Mouse (Mus musculus) heart, adult 11 months (tissue): ENCODE data around the gene Dgcr6.

Experiments
- DNase-seq: peaks from one replicate; pipeline ENCODE4 v3.0.0; 2022

Gene Dgcr6

GRCm38 (mm10) chr16:18072089-18072488, 19.4 kb downstream of the Dgcr6 start:
- DNase-seq: peak; percentile 88

- no peak for DNase-seq
Observed at GRCm38 (mm10) chr16:18073259-18073962, 20.8 kb downstream of the Dgcr6 start.

GRCm38 (mm10) chr16:18074611-18075010, 22.0 kb downstream of the Dgcr6 start:
- DNase-seq: no peak

GRCm38 (mm10) chr16:18075201-18075600, 22.5 kb downstream of the Dgcr6 start:
- peak; percentile 76 for DNase-seq

- DNase-seq: peak; percentile 97
Observed at GRCm38 (mm10) chr16:18078314-18079015, 25.8 kb downstream of the Dgcr6 start.

GRCm38 (mm10) chr16:18079300-18079699, 26.6 kb downstream of the Dgcr6 start:
- no peak for DNase-seq

- no peak for DNase-seq
Observed at GRCm38 (mm10) chr16:18080171-18080570, 27.5 kb downstream of the Dgcr6 start.

- no peak for DNase-seq
Observed at GRCm38 (mm10) chr16:18081149-18081827, 28.6 kb downstream of the Dgcr6 start.

- DNase-seq: no peak
Observed at GRCm38 (mm10) chr16:18082291-18082690, 29.6 kb downstream of the Dgcr6 start.

GRCm38 (mm10) chr16:18083231-18083951, 30.7 kb downstream of the Dgcr6 start:
- peak; percentile 99 for DNase-seq

GRCm38 (mm10) chr16:18084262-18084661, 31.6 kb downstream of the Dgcr6 start:
- DNase-seq: no peak

GRCm38 (mm10) chr16:18087101-18087500, 34.4 kb downstream of the Dgcr6 start:
- DNase-seq: no peak

GRCm38 (mm10) chr16:18096348-18096747, 43.7 kb downstream of the Dgcr6 start:
- DNase-seq: no peak

GRCm38 (mm10) chr16:18102816-18103215, 50.2 kb downstream of the Dgcr6 start:
- DNase-seq: no peak

- DNase-seq: no peak
Observed at GRCm38 (mm10) chr16:18103366-18103765, 50.7 kb downstream of the Dgcr6 start.

- DNase-seq: no peak
Observed at GRCm38 (mm10) chr16:18103808-18104207, 51.1 kb downstream of the Dgcr6 start.

- DNase-seq: no peak
Observed at GRCm38 (mm10) chr16:18108221-18108966, 55.7 kb downstream of the Dgcr6 start.

- DNase-seq: no peak
Observed at GRCm38 (mm10) chr16:18111042-18111441, 58.4 kb downstream of the Dgcr6 start.

- DNase-seq: no peak
Observed at GRCm38 (mm10) chr16:18116467-18116866, 63.8 kb downstream of the Dgcr6 start.

GRCm38 (mm10) chr16:18118285-18118684, 65.6 kb downstream of the Dgcr6 start:
- DNase-seq: no peak

- DNase-seq: no peak
Observed at GRCm38 (mm10) chr16:18119031-18119730, 66.5 kb downstream of the Dgcr6 start.
